Mouse (Mus musculus) C2C12 (cell line): ENCODE measurements at regions not wholly inside any gene's neighbourhood (a gene's known extent, or its start where the extent isn't known, plus 50 kb on each side); places are given as distances from the start of the nearest gene placed in this dataset.

Source experiments
- H3K27me3 ChIP-seq: one replicate; pipeline ENCODE4 v1.6.1; 2011; ENCODE audit not compliant: control insufficient read depth, insufficient read depth, insufficient read length
- H3K36me3 ChIP-seq: one replicate; pipeline ENCODE4 v1.6.1; 2011; ENCODE audit not compliant: control insufficient read depth, insufficient read depth
- H3K4me3 ChIP-seq: one replicate; pipeline ENCODE4 v1.5.1; 2011; ENCODE audit warnings: mild to moderate bottlenecking, control low read depth; ENCODE audit not compliant: poor library complexity, insufficient read depth, severe bottlenecking
- H3K79me2 ChIP-seq: one replicate; pipeline ENCODE4 v1.6.1; 2011; ENCODE audit not compliant: control insufficient read depth, insufficient read depth
- H3K79me3 ChIP-seq: one replicate; pipeline ENCODE4 v1.6.1; 2011; ENCODE audit warnings: low read depth, control low read depth
- H3ac ChIP-seq: one replicate; pipeline ENCODE3; 2011; ENCODE audit warnings: low read depth; ENCODE audit not compliant: control insufficient read depth, insufficient read length
- CEBPB ChIP-seq: IDR thresholded peaks from one replicate; pipeline ENCODE4 v1.6.1; 2011; ENCODE audit warnings: low read depth, mild to moderate bottlenecking, control low read depth, moderate library complexity
- CTCF ChIP-seq: IDR thresholded peaks from one replicate; pipeline ENCODE4 v1.5.1; 2011; ENCODE audit not compliant: control insufficient read depth, insufficient read depth, insufficient read length
- FOSL1 ChIP-seq: IDR thresholded peaks from one replicate; pipeline ENCODE4 v1.8.0; 2011; ENCODE audit warnings: mild to moderate bottlenecking, low read length; ENCODE audit not compliant: poor library complexity, insufficient read depth, severe bottlenecking
- MAX ChIP-seq: IDR thresholded peaks from one replicate; pipeline ENCODE4 v1.6.1; 2011; ENCODE audit warnings: mild to moderate bottlenecking, control low read depth
- MYOD1 ChIP-seq: IDR thresholded peaks from one replicate; pipeline ENCODE4 v1.6.1; 2011; ENCODE audit warnings: low read depth; ENCODE audit not compliant: control insufficient read depth, insufficient read length
- MYOG ChIP-seq: IDR thresholded peaks from one replicate; pipeline ENCODE4 v1.6.1; 2011; ENCODE audit not compliant: control insufficient read depth, insufficient read length; ENCODE audit errors: extremely low read depth
- USF1 ChIP-seq: IDR thresholded peaks from one replicate; pipeline ENCODE4 v1.6.1; 2011; ENCODE audit warnings: low read depth, mild to moderate bottlenecking, control low read depth, moderate library complexity

- no peak for TF ChIP-seq USF1
- no peak for TF ChIP-seq MYOD1
- no peak for TF ChIP-seq CTCF
- TF ChIP-seq MAX, result no peak
- TF ChIP-seq CEBPB, result no peak
- TF ChIP-seq MYOG, result no peak
- no peak for TF ChIP-seq FOSL1
- Histone ChIP-seq H3K79me3 (no peaks in the 10 kb centered on the region), H3K36me3 (no peaks in the 10 kb centered on the region), H3ac (no peak overlapping the region), H3K4me3 (no peak overlapping the region), H3K27me3 (no peaks in the 10 kb centered on the region), H3K79me2 (no peaks in the 10 kb centered on the region)
These were observed 1336.9 kb upstream of the Tenm3 start for GRCm38 (mm10) chr8:50180682-50181081.

GRCm38 (mm10) chr8:50164773-50165454 lies 1321.2 kb upstream of the Tenm3 start:
- Histone ChIP-seq H3K4me3 (no peak overlapping the region), H3K79me2 (no peaks in the 10 kb centered on the region), H3K79me3 (no peaks in the 10 kb centered on the region), H3ac (no peak overlapping the region), H3K27me3 (no peaks in the 10 kb centered on the region), H3K36me3 (no peaks in the 10 kb centered on the region)
- no peak for TF ChIP-seq FOSL1
- TF ChIP-seq CTCF, result no peak
- no peak for TF ChIP-seq CEBPB
- TF ChIP-seq USF1, result peak; percentile 1
- TF ChIP-seq MYOD1, result no peak
- TF ChIP-seq MYOG, result no peak
- TF ChIP-seq MAX, result no peak

- H3K4me3 ChIP-seq, result no peak overlapping the region
- TF ChIP-seq MAX (no peak), USF1 (no peak), MYOD1 (no peak), CTCF (no peak), FOSL1 (no peak), MYOG (no peak)
- H3ac ChIP-seq, result no peak overlapping the region
- no peaks in the 10 kb centered on the region for H3K79me2 ChIP-seq
- H3K79me3 ChIP-seq, result no peaks in the 10 kb centered on the region
- no peaks in the 10 kb centered on the region for H3K27me3 ChIP-seq
- no peaks in the 10 kb centered on the region for H3K36me3 ChIP-seq
These were observed 1317.3 kb upstream of the Tenm3 start for GRCm38 (mm10) chr8:50161076-50161475.

GRCm38 (mm10) chr8:50160326-50160725 lies 1316.6 kb upstream of the Tenm3 start:
- no peak for TF ChIP-seq CEBPB
- no peak for TF ChIP-seq MYOD1
- no peak for TF ChIP-seq FOSL1
- no peak for TF ChIP-seq MAX
- no peak for TF ChIP-seq USF1
- TF ChIP-seq CTCF, result no peak
- no peak for TF ChIP-seq MYOG
- no peak overlapping the region for H3ac ChIP-seq
- no peak overlapping the region for H3K4me3 ChIP-seq
- no peaks in the 10 kb centered on the region for H3K36me3 ChIP-seq
- no peaks in the 10 kb centered on the region for H3K79me2 ChIP-seq
- no peaks in the 10 kb centered on the region for H3K79me3 ChIP-seq
- no peaks in the 10 kb centered on the region for H3K27me3 ChIP-seq

GRCm38 (mm10) chr8:50139876-50140275 lies 1296.1 kb upstream of the Tenm3 start:
- no peaks in the 10 kb centered on the region for H3K36me3 ChIP-seq
- TF ChIP-seq CTCF (no peak), MYOG (no peak), CEBPB (no peak), MAX (no peak)
- H3K79me2 ChIP-seq, result no peaks in the 10 kb centered on the region
- no peaks in the 10 kb centered on the region for H3K79me3 ChIP-seq
- no peak overlapping the region for H3ac ChIP-seq
- H3K4me3 ChIP-seq, result no peak overlapping the region
- no peaks in the 10 kb centered on the region for H3K27me3 ChIP-seq

GRCm38 (mm10) chr8:50120041-50120440 lies 1276.3 kb upstream of the Tenm3 start:
- Histone ChIP-seq H3K4me3 (no peak overlapping the region), H3K36me3 (no peaks in the 10 kb centered on the region), H3K27me3 (no peaks in the 10 kb centered on the region), H3ac (no peak overlapping the region), H3K79me3 (no peaks in the 10 kb centered on the region), H3K79me2 (no peaks in the 10 kb centered on the region)
- no peak for TF ChIP-seq MYOD1
